Mouse (Mus musculus): ENCODE results near the gene Cd200. TPM values are rescaled to one million over a fixed set of nuclear protein-coding genes. Genes with fewer than 3 reads are reported as not detected.
A peak's percentile ranks its signal among the peaks of the same experiment; 100 is the strongest.
"Not testable (repeated sequence)": the region's sequence is repeated elsewhere in the genome, so short reads cannot be mapped to it uniquely, and the experiment has no call there.

Gene Cd200
- polyA plus RNA-seq, 1 experiment from 2014 or later = 0.67 TPM

- no peaks in the 10 kb centered on the region for H3K9me3 ChIP-seq (replicated peaks; ENCODE audit: control insufficient read depth, low read length)
- H3K36me3 ChIP-seq (ENCODE audit: control insufficient read depth, insufficient read depth) = no peaks in the 10 kb centered on the region
- H3K4me1 ChIP-seq (ENCODE audit: control insufficient read depth, low read depth, low read length) = no peaks in the 10 kb centered on the region
- no peaks in the 10 kb centered on the region for H3K27me3 ChIP-seq (ENCODE audit: control insufficient read depth, insufficient read depth, low read depth, low read length)
- H3K27ac ChIP-seq (ENCODE audit: low read length) = no peak overlapping the region
- peak; percentile 55; the same call in 1 of the 2 replicates for ATAC-seq (ENCODE audit: low read depth)
- H3K4me3 ChIP-seq (ENCODE audit: low read depth, low read length) = no peak overlapping the region
- no peak overlapping the region for H3K9ac ChIP-seq (ENCODE audit: low read depth, low read length)
- no peak overlapping the region for H3K4me2 ChIP-seq (ENCODE audit: low read depth, low read length)
Observed at GRCm38 (mm10) chr16:45352875-45353274, 56.0 kb downstream of the Cd200 start.

DNA sequence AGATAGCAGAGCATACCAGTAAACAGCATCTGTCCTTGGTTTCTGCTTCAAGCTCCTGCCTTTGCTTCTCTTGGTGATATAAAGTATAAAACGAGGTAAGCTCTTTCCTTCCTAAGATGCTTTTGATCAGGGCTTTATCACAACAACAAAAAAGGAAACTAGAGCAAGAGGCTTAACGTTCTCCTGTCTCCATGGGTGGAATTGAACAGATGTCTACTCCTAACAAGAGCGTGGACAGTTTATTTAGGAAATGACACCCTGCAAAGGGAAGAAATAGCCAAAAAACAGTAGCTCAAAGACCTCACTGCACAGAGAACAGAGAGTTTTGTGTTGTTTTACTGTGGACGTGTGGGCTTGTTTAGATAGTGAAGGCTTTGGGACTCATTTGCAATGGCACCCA, 58.1 kb downstream of the Cd200 start:
- H3K27ac ChIP-seq (ENCODE audit: low read length) = no peak overlapping the region
- H3K9me3 ChIP-seq (replicated peaks; ENCODE audit: control insufficient read depth, low read length) = no peaks in the 10 kb centered on the region
- no peak overlapping the region for H3K9ac ChIP-seq (ENCODE audit: low read depth, low read length)
- H3K4me2 ChIP-seq (ENCODE audit: low read depth, low read length) = no peak overlapping the region
- no peak overlapping the region for H3K4me3 ChIP-seq (ENCODE audit: low read depth, low read length)
- ATAC-seq (ENCODE audit: low read depth) = no peak
- no peaks in the 10 kb centered on the region for H3K27me3 ChIP-seq (ENCODE audit: control insufficient read depth, insufficient read depth, low read depth, low read length)
- no peaks in the 10 kb centered on the region for H3K36me3 ChIP-seq (ENCODE audit: control insufficient read depth, insufficient read depth)
- H3K4me1 ChIP-seq (ENCODE audit: control insufficient read depth, low read depth, low read length) = no peaks in the 10 kb centered on the region
- WGBS (ENCODE audit: insufficient replicate concordance) = 46% methylated on average over 4 of the region's 4 CpGs

GRCm38 (mm10) chr16:45349523-45350298, 59.1 kb downstream of the Cd200 start:
- Histone ChIP-seq H3K4me2 (ENCODE audit: low read depth, low read length) (no peak overlapping the region), H3K9me3 (replicated peaks; ENCODE audit: control insufficient read depth, low read length) (no peaks in the 10 kb centered on the region), H3K9ac (ENCODE audit: low read depth, low read length) (no peak overlapping the region), H3K27me3 (ENCODE audit: control insufficient read depth, insufficient read depth, low read depth, low read length) (no peaks in the 10 kb centered on the region), H3K36me3 (ENCODE audit: control insufficient read depth, insufficient read depth) (no peaks in the 10 kb centered on the region), H3K4me3 (ENCODE audit: low read depth, low read length) (no peak overlapping the region), H3K4me1 (ENCODE audit: control insufficient read depth, low read depth, low read length) (no peaks in the 10 kb centered on the region), H3K27ac (ENCODE audit: low read length) (no peak overlapping the region)
- no peak for ATAC-seq (ENCODE audit: low read depth)
- 28% methylated on average over 3 of the region's 3 CpGs for WGBS (ENCODE audit: insufficient replicate concordance)

DNA sequence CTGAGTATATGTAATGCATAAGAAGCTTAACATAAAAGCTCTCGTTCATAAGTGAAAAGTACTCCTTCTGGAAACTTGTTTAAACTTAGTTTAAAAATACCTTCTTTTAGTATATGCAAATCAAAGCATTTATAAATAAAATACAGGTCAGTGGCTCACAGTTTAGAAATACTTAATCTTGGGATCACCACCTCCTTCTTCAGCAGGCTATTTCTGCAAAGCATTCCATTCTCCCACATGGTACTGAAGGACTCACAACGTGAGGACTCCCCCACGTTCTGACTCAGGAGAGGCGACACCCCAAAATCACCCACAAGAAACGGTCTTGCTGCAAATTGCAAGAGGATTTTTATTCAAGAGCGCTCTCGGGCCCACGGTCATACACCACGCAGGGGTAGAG, 60.6 kb downstream of the Cd200 start:
- not testable (repeated sequence) for ATAC-seq (ENCODE audit: low read depth); H3K4me3 ChIP-seq (ENCODE audit: low read depth, low read length); H3K9ac ChIP-seq (ENCODE audit: low read depth, low read length); H3K36me3 ChIP-seq (ENCODE audit: control insufficient read depth, insufficient read depth); H3K4me2 ChIP-seq (ENCODE audit: low read depth, low read length); H3K27ac ChIP-seq (ENCODE audit: low read length); H3K4me1 ChIP-seq (ENCODE audit: control insufficient read depth, low read depth, low read length); H3K27me3 ChIP-seq (ENCODE audit: control insufficient read depth, insufficient read depth, low read depth, low read length); H3K9me3 ChIP-seq (replicated peaks; ENCODE audit: control insufficient read depth, low read length)
- WGBS (ENCODE audit: insufficient replicate concordance) = 70% methylated on average over 5 of the region's 9 CpGs

GRCm38 (mm10) chr16:45346930-45347387, 61.9 kb downstream of the Cd200 start:
- Histone ChIP-seq H3K27me3 (ENCODE audit: control insufficient read depth, insufficient read depth, low read depth, low read length) (no peaks in the 10 kb centered on the region), H3K27ac (ENCODE audit: low read length) (no peak overlapping the region), H3K36me3 (ENCODE audit: control insufficient read depth, insufficient read depth) (no peaks in the 10 kb centered on the region), H3K4me3 (ENCODE audit: low read depth, low read length) (no peak overlapping the region), H3K9me3 (replicated peaks; ENCODE audit: control insufficient read depth, low read length) (no peaks in the 10 kb centered on the region), H3K4me2 (ENCODE audit: low read depth, low read length) (no peak overlapping the region), H3K4me1 (ENCODE audit: control insufficient read depth, low read depth, low read length) (no peaks in the 10 kb centered on the region), H3K9ac (ENCODE audit: low read depth, low read length) (no peak overlapping the region)
- ATAC-seq (ENCODE audit: low read depth) = no peak
- 69% methylated on average over 5 of the region's 5 CpGs for WGBS (ENCODE audit: insufficient replicate concordance)

DNA sequence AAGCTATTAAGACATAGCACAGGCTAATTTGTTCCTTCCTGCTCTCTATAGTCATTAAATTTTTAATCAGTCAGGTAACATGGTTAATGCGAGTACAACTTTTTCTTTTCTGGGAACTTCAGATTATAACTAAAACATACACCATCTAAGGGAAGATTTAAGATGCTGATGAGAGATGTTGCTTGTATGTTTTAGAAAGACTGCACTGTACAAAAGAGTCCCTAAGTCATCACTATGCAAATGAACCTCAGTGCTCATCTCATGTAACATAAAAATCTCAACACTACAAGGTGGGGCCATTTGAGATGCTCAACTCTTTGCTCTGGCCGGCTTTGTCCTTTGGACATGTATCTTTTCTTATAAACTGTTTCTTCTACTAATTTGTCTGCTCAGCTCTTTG, 62.5 kb downstream of the Cd200 start:
- Histone ChIP-seq H3K9ac (ENCODE audit: low read depth, low read length) (no peak overlapping the region), H3K36me3 (ENCODE audit: control insufficient read depth, insufficient read depth) (no peaks in the 10 kb centered on the region), H3K9me3 (replicated peaks; ENCODE audit: control insufficient read depth, low read length) (no peaks in the 10 kb centered on the region), H3K27me3 (ENCODE audit: control insufficient read depth, insufficient read depth, low read depth, low read length) (no peaks in the 10 kb centered on the region), H3K27ac (ENCODE audit: low read length) (no peak overlapping the region), H3K4me1 (ENCODE audit: control insufficient read depth, low read depth, low read length) (no peaks in the 10 kb centered on the region), H3K4me3 (ENCODE audit: low read depth, low read length) (no peak overlapping the region), H3K4me2 (ENCODE audit: low read depth, low read length) (no peak overlapping the region)
- WGBS (ENCODE audit: insufficient replicate concordance) = 80% methylated on average over 2 of the region's 2 CpGs
- ATAC-seq (ENCODE audit: low read depth) = no peak

- H3K4me3 ChIP-seq (ENCODE audit: low read depth, low read length) = no peak overlapping the region
- no peaks in the 10 kb centered on the region for H3K4me1 ChIP-seq (ENCODE audit: control insufficient read depth, low read depth, low read length)
- H3K27ac ChIP-seq (ENCODE audit: low read length) = no peak overlapping the region
- no peak for ATAC-seq (ENCODE audit: low read depth)
- WGBS (ENCODE audit: insufficient replicate concordance) = 48% methylated on average over 2 of the region's 2 CpGs
- no peak overlapping the region for H3K9ac ChIP-seq (ENCODE audit: low read depth, low read length)
- no peaks in the 10 kb centered on the region for H3K36me3 ChIP-seq (ENCODE audit: control insufficient read depth, insufficient read depth)
- no peaks in the 10 kb centered on the region for H3K27me3 ChIP-seq (ENCODE audit: control insufficient read depth, insufficient read depth, low read depth, low read length)
- H3K4me2 ChIP-seq (ENCODE audit: low read depth, low read length) = no peak overlapping the region
- H3K9me3 ChIP-seq (replicated peaks; ENCODE audit: control insufficient read depth, low read length) = no peaks in the 10 kb centered on the region
Observed at GRCm38 (mm10) chr16:45344879-45345278, 64.0 kb downstream of the Cd200 start.

GRCm38 (mm10) chr16:45336478-45336877, 72.4 kb downstream of the Cd200 start:
- WGBS (ENCODE audit: insufficient replicate concordance) = 61% methylated on average over 1 of the region's 1 CpGs
- no peaks in the 10 kb centered on the region for H3K4me1 ChIP-seq (ENCODE audit: control insufficient read depth, low read depth, low read length)
- H3K4me3 ChIP-seq (ENCODE audit: low read depth, low read length) = no peak overlapping the region
- no peaks in the 10 kb centered on the region for H3K36me3 ChIP-seq (ENCODE audit: control insufficient read depth, insufficient read depth)
- H3K27me3 ChIP-seq (ENCODE audit: control insufficient read depth, insufficient read depth, low read depth, low read length) = no peaks in the 10 kb centered on the region
- ATAC-seq (ENCODE audit: low read depth) = no peak
- H3K27ac ChIP-seq (ENCODE audit: low read length) = no peak overlapping the region
- H3K9ac ChIP-seq (ENCODE audit: low read depth, low read length) = no peak overlapping the region
- H3K4me2 ChIP-seq (ENCODE audit: low read depth, low read length) = no peak overlapping the region
- H3K9me3 ChIP-seq (replicated peaks; ENCODE audit: control insufficient read depth, low read length) = no peaks in the 10 kb centered on the region

DNA sequence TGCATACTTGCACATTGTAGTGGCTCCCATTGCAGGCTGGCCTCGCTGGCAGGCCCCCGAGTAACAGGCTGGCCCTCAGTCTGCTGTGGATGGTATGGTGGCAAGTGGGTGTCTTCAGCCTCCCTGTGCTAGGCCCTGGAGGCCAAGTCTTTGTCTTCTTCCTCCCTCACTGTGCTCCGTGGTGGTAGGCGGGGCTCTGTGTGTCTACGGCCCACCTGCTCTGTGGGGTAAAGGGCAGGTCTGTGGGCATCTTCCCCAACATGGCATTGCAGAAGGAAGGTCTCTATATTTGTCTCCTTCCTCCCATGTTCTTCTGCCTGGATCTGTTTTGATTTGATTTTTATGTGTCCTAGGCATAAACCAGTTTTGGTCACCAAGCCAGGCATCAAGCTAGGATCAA, 74.0 kb downstream of the Cd200 start:
- H3K9ac ChIP-seq (ENCODE audit: low read depth, low read length) = no peak overlapping the region
- H3K27ac ChIP-seq (ENCODE audit: low read length) = no peak overlapping the region
- no peak overlapping the region for H3K4me3 ChIP-seq (ENCODE audit: low read depth, low read length)
- 67% methylated on average over 5 of the region's 5 CpGs for WGBS (ENCODE audit: insufficient replicate concordance)
- no peaks in the 10 kb centered on the region for H3K27me3 ChIP-seq (ENCODE audit: control insufficient read depth, insufficient read depth, low read depth, low read length)
- ATAC-seq (ENCODE audit: low read depth) = no peak
- no peaks in the 10 kb centered on the region for H3K4me1 ChIP-seq (ENCODE audit: control insufficient read depth, low read depth, low read length)
- H3K36me3 ChIP-seq (ENCODE audit: control insufficient read depth, insufficient read depth) = no peaks in the 10 kb centered on the region
- H3K9me3 ChIP-seq (replicated peaks; ENCODE audit: control insufficient read depth, low read length) = no peaks in the 10 kb centered on the region
- H3K4me2 ChIP-seq (ENCODE audit: low read depth, low read length) = no peak overlapping the region
